Mouse (Mus musculus): ENCODE measurements around the gene Myom3.

Myom3 gene

DNA sequence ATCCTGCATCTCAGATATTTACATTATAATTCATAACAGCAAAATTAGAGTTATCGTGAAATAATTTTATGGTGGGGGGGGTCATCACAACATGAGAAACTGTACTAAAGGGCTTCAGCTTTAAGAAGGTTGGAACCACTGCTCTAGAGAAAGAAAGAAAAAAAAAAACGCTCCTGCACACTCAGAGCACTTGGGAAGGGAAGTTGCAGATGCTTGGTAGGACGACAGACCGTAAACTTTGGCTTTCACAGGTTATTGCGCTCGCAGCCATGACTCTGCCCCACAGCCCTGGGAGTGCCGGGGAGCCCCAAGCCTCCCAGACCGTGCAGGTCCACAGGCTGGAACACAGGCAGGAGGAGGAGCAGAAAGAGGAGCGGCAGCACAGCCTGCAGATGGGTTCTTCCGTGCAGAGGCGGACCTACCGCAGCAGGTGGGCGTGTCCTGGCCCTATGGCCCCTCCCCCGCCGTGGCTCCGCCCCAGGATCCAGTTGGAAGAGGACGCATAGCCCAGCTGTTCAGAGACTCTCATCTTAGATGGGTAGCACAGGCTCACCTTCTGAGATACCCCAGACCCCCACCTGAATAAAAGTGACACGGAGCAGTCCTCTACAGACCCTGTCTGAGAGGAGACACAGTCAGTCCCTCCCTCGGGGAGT, 2.9 kb downstream of the Myom3 start:
- DNase-seq, result peak in 1 of 2 experiments; percentile 57

DNA sequence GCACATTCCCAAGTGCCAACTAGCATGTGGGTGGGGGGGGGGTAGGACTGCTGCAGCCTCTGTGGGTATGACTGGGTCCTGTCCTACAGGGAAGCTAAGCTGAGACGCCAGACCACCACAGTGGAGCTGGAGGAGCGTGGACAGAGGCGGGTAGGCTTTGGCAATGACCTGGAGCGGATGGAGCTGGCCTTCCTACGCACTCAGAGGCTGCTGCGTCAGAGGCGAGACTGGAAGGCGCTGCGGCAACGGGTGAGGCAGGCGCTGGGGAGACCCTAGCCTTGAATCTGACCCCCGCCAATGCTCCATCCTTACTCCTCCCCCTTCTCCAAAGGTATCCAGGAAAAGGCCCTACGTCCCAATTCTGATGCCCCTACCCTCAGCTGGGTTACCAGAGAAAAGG, 5.2 kb downstream of the Myom3 start:
- no peak for DNase-seq

DNA sequence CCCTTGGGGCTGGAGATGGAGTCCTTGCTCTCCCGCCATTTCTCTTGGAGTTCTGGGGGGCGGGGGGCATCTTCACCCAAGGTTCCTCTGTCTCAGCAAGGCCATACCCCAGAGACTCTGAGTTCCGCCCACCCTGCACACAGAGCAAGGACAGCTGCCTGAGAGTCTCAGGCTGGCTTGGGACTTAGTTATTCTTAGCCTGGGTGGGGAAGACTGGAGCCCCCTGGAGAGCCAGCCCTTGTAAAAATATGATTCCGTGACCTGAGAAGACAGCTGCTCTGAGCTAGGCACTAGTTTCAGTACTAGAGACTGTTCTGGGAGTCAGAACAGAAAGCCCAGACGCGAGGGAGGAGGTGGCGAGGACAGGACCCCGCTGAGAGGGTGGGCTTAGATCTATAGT, 6.2 kb downstream of the Myom3 start:
- no peak for DNase-seq

DNA sequence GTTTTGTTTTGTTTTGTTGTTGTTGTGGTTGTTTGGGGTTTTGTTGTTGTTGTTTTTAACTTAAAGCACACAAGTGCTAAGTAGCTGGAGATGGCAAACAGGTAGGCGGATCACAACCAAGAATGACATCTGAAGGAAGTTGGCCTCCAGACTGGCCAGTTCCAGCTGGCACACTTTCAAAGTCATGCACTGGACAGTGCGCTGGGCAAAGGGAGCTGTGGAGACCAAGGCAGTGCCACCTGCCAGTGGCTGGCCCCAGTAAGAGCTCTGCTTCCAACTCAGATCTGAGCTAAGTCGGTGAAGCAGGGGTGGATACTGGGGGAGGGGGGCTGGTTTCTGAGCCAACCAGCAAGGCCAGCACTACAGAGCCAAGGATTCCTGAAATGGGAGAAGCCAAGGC, 7.5 kb downstream of the Myom3 start:
- DNase-seq, result peak in 1 of 2 experiments; percentile 37

GRCm38 (mm10) chr4:135768572-135769526, 9.3 kb downstream of the Myom3 start:
- DNase-seq, result peak; percentile 51 to 71

- no peak for DNase-seq
Observed at GRCm38 (mm10) chr4:135770611-135771305, 11.2 kb downstream of the Myom3 start.

GRCm38 (mm10) chr4:135771592-135771991, 12.1 kb downstream of the Myom3 start:
- no peak for DNase-seq

GRCm38 (mm10) chr4:135772671-135773070, 13.2 kb downstream of the Myom3 start:
- DNase-seq, result no peak

- DNase-seq, result no peak
Observed at GRCm38 (mm10) chr4:135774496-135774895, 15.0 kb downstream of the Myom3 start.

GRCm38 (mm10) chr4:135776850-135777249, 17.3 kb downstream of the Myom3 start:
- no peak for DNase-seq

DNA sequence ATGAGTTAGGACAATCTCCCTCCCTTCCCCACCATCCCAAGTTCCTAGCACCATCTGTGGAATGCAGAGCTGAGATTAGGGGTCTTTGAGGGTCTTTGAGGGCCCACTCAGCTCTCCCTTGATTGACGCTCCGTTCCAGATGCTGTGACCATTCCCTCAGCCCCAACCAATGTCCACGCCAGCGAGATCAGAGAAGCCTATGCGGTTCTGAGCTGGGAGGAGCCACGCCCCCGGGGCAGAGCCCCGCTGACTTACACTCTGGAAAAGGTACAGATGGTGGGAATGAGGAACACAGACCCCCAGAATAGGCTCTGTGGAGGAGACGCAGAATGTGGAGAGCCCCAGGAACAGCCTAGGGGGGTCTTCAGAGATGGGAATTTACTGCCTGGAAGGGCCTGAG, 20.1 kb downstream of the Myom3 start:
- DNase-seq, result no peak

GRCm38 (mm10) chr4:135780255-135780654, 20.7 kb downstream of the Myom3 start:
- DNase-seq, result no peak

GRCm38 (mm10) chr4:135781304-135781703, 21.8 kb downstream of the Myom3 start:
- DNase-seq, result no peak

DNA sequence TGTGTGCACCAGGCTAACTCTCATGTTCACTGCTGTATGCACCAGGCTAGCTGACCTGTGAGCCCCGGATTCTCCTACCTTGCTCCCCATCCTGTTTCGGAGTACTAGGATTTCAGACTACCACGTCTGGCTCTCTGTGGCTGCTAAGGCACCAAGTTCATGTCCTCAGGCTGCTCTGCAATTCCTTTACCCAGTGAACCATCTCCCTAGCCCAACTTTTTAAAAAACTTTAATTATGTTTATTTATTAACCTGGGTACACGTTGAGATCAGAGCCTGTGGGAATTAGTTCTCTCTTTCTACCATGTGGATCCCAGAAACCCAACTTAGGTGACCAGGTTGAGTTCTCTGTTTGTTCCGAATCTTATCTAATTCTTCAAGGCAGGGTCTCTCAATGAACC, 27.1 kb downstream of the Myom3 start:
- no peak for DNase-seq

GRCm38 (mm10) chr4:135787271-135787670, 27.8 kb downstream of the Myom3 start:
- no peak for DNase-seq

- no peak for DNase-seq
Observed at GRCm38 (mm10) chr4:135789135-135789534, 29.6 kb downstream of the Myom3 start.

GRCm38 (mm10) chr4:135792821-135793220, 33.3 kb downstream of the Myom3 start:
- DNase-seq, result peak; percentile 34 to 63

GRCm38 (mm10) chr4:135797931-135798330, 38.4 kb downstream of the Myom3 start:
- DNase-seq, result peak in 1 of 2 experiments; percentile 20

DNA sequence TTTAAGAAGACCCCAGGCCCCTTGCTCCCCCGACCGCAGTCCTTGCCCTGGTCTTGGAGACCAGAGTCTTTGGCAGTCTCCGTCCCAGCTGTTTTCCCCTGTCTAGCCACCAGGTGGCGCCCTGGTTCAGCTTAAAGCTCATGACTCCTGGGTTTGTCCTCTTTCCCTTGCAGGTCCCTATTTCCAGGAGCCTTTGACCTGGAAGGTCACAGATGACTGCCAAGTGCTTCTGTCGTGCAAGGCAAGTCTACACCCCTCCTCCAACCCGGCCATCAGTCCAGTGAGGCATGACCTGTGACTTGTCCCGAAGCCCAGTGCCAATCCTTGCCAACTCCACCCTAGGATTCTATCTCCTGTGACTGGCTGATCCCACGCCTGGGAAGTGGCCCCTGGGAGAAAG, 42.0 kb downstream of the Myom3 start:
- peak; percentile 89 to 92 for DNase-seq

DNA sequence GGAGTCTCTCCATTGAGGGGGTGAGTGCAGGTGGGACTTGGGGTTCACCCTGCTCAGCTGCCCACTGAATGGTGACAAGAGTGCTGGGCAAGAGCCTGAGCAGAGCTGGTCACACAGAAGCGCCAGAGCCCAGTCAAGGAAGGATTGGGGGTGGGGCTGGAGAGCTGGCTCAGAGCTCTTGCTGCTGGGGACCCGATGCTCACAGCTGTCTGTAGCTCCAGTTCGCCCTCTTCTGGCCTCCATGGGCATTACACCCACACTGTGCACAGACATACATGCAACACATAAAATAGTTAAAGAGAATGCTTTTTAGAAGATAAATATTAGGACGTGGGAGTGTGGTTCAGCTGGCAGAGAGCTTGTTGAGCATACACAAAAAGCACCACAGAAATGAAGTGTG, 43.8 kb downstream of the Myom3 start:
- peak in 1 of 2 experiments; percentile 18 for DNase-seq

DNA sequence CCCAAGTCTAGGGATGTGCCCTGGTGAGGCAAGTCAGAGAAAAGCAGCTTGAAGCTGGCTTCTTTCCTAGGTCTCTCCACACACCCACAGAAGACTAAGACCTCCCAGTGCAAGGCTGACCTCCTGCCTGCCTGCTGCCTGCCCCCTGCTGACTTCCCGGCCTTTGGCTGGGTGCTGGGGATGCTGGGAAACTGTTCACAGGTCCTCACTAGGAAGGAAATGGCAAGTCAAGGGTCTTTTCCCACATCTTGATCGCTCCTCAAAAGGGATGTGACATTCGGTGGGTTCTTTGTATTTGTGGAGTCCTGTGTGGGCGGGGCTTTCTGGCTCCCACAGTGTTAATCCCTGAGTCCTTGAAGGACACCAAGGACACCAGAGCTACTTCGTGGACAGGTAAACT, 44.7 kb downstream of the Myom3 start:
- no peak for DNase-seq

- no peak for DNase-seq
Observed at GRCm38 (mm10) chr4:135814896-135815295, 55.4 kb downstream of the Myom3 start.

GRCm38 (mm10) chr4:135816905-135817622, 57.5 kb downstream of the Myom3 start:
- DNase-seq, result peak; percentile 31 to 63
